Mouse (Mus musculus): ENCODE measurements around the gene Olfr98. TPM values are rescaled to one million over a fixed set of nuclear protein-coding genes. Genes with fewer than 3 reads are reported as not detected.

The Olfr98 gene
- polyA plus RNA-seq (2012; rRNA removed) = not detected in 2 replicates

DNA sequence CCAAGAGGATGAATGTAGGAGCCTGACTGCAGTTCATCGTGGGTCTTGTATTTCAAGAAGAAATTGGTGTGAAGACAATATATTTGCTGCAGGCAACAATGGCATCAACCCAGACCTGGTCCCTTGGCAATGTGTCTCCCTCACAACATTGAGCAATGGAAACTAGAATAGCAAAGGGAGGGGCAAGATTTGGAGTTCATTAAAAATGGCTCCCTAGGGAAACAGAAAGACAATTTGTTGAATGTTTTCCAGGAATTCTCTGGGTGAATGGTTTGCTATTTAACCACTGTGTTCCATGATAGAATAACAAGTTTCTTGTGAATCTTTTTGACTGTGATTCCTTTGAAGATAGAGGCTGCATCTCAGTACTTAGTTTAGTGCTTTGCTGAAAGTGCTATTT, at the start of gene Olfr98:
TSS of gene Olfr98 (minus strand) at position 124 of the 400 bp plus-strand sequence.
- 68% methylated on average over 1 of the region's 1 CpGs for WGBS
- no peak for TF ChIP-seq CTCF (IDR thresholded peaks at IDR 0.05; ENCODE audit: insufficient read depth, low read length)
- TF ChIP-seq POLR2A (IDR thresholded peaks at IDR 0.05; ENCODE audit: borderline replicate concordance, extremely low read depth, low read depth, low read length) = no peak
- DNase-seq = no peak
- Histone ChIP-seq H3K4me3 (replicated peaks; ENCODE audit: extremely low read depth, low read depth, low read length) (no peak within 1 kb of the TSS), H3K4me1 (ENCODE audit: control insufficient read depth, insufficient read depth, low read length) (no peaks in the 10 kb centered on the region)

DNA sequence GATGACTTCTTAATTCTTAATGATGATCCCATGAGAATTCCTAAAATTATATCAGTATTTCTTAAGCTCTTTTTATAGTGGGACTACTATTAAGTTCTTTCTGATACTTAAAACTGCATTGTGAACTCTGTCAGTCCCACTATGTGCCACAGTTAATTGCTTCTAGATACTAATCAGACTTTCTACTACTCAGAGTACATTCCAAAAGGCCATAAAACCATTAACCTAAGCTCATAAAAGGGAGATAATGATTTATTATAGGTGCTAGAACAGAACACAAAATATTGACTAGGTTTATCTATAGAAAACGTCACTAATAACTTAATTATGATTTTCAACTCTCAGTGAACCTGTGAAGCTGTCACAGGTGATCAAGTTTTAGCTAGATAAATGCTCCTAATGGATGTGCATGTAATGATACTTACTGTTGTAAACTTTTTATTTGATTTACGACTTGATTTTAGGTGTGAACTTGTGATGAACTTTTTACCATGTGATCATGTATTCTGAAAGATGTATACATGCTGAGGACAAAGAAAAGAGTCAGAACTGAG, 46.7 kb upstream of the Olfr98 start:
- WGBS = 33% methylated on average over 2 of the region's 2 CpGs
- no peak for DNase-seq
- TF ChIP-seq POLR2A (IDR thresholded peaks at IDR 0.05; ENCODE audit: borderline replicate concordance, extremely low read depth, low read depth, low read length) = no peak
- no peak overlapping the region for H3K4me3 ChIP-seq (replicated peaks; ENCODE audit: extremely low read depth, low read depth, low read length)
- no peaks in the 10 kb centered on the region for H3K4me1 ChIP-seq (ENCODE audit: control insufficient read depth, insufficient read depth, low read length)

- DNase-seq = no peak
- Histone ChIP-seq H3K4me3 (replicated peaks; ENCODE audit: extremely low read depth, low read depth, low read length) (no peak overlapping the region), H3K4me1 (ENCODE audit: control insufficient read depth, insufficient read depth, low read length) (no peaks in the 10 kb centered on the region)
- 33% methylated on average over 4 of the region's 4 CpGs for WGBS
- no peak for TF ChIP-seq POLR2A (IDR thresholded peaks at IDR 0.05; ENCODE audit: borderline replicate concordance, extremely low read depth, low read depth, low read length)
- TF ChIP-seq CTCF (IDR thresholded peaks at IDR 0.05; ENCODE audit: insufficient read depth, low read length) = no peak
Observed at GRCm38 (mm10) chr17:37308483-37308882, 44.9 kb upstream of the Olfr98 start.

GRCm38 (mm10) chr17:37304213-37304612, 40.7 kb upstream of the Olfr98 start, which contains the start of gene Olfr101:
Gene Olfr101 (minus strand): TSS chr17:37304313.
- Histone ChIP-seq H3K4me1 (ENCODE audit: control insufficient read depth, insufficient read depth, low read length) (no peaks in the 10 kb centered on the region), H3K4me3 (replicated peaks; ENCODE audit: extremely low read depth, low read depth, low read length) (no peak within 1 kb of the TSS)
- WGBS = 73% methylated on average over 4 of the region's 4 CpGs
- TF ChIP-seq CTCF (IDR thresholded peaks at IDR 0.05; ENCODE audit: insufficient read depth, low read length) (no peak), POLR2A (IDR thresholded peaks at IDR 0.05; ENCODE audit: borderline replicate concordance, extremely low read depth, low read depth, low read length) (no peak)
- DNase-seq = no peak

- H3K4me3 ChIP-seq (replicated peaks; ENCODE audit: extremely low read depth, low read depth, low read length) = no peak within 1 kb of the TSS
- DNase-seq = no peak
- no peak for TF ChIP-seq CTCF (IDR thresholded peaks at IDR 0.05; ENCODE audit: insufficient read depth, low read length)
- H3K4me1 ChIP-seq (ENCODE audit: control insufficient read depth, insufficient read depth, low read length) = no peaks in the 10 kb centered on the region
- 79% methylated on average over 1 of the region's 1 CpGs for WGBS
Observed at GRCm38 (mm10) chr17:37283360-37283759, 19.8 kb upstream of the Olfr98 start, which contains the start of gene Olfr99. Gene Olfr99 (minus strand): TSS chr17:37283460.

GRCm38 (mm10) chr17:37280331-37280730, 16.8 kb upstream of the Olfr98 start:
- 71% methylated on average over 1 of the region's 1 CpGs for WGBS
- no peaks in the 10 kb centered on the region for H3K4me1 ChIP-seq (ENCODE audit: control insufficient read depth, insufficient read depth, low read length)
- no peak overlapping the region for H3K4me3 ChIP-seq (replicated peaks; ENCODE audit: extremely low read depth, low read depth, low read length)
- TF ChIP-seq POLR2A (IDR thresholded peaks at IDR 0.05; ENCODE audit: borderline replicate concordance, extremely low read depth, low read depth, low read length) (no peak), CTCF (IDR thresholded peaks at IDR 0.05; ENCODE audit: insufficient read depth, low read length) (no peak)
- no peak for DNase-seq

GRCm38 (mm10) chr17:37276573-37276972, 13.0 kb upstream of the Olfr98 start:
- Histone ChIP-seq H3K4me3 (replicated peaks; ENCODE audit: extremely low read depth, low read depth, low read length) (no peak overlapping the region), H3K4me1 (ENCODE audit: control insufficient read depth, insufficient read depth, low read length) (no peaks in the 10 kb centered on the region)
- TF ChIP-seq POLR2A (IDR thresholded peaks at IDR 0.05; ENCODE audit: borderline replicate concordance, extremely low read depth, low read depth, low read length) (no peak), CTCF (IDR thresholded peaks at IDR 0.05; ENCODE audit: insufficient read depth, low read length) (no peak)
- no peak for DNase-seq

- TF ChIP-seq POLR2A (IDR thresholded peaks at IDR 0.05; ENCODE audit: borderline replicate concordance, extremely low read depth, low read depth, low read length) = no peak
- no peak for TF ChIP-seq CTCF (IDR thresholded peaks at IDR 0.05; ENCODE audit: insufficient read depth, low read length)
- H3K4me3 ChIP-seq (replicated peaks; ENCODE audit: extremely low read depth, low read depth, low read length) = no peak overlapping the region
- no peak for DNase-seq
- 67% methylated on average over 2 of the region's 2 CpGs for WGBS
- H3K4me1 ChIP-seq (ENCODE audit: control insufficient read depth, insufficient read depth, low read length) = peaks cover 4% of the 10 kb centered on the region; the same call in 1 of the 2 replicates
Observed at GRCm38 (mm10) chr17:37275626-37276248, 12.2 kb upstream of the Olfr98 start.

DNA sequence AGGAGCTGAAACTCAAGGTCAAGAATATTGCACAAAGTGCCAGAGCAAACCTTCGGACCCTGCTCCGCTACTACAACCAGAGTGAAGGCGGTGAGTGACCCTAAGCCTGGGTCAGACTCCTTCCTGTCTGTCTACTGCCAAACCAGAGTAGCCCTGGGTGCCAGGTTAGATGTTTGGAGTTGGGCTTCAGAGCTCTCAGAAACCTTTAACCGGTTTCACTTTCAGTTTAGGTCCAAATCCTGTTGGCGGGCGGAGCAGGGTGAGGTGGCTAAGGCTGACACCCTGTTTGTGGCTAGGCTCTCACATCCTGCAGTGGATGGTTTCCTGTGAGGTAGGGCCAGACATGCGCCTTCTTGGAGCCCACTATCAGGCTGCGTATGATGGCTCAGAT, 7.1 kb upstream of the Olfr98 start:
- peaks cover 4% of the 10 kb centered on the region; the same call in 1 of the 2 replicates for H3K4me1 ChIP-seq (ENCODE audit: control insufficient read depth, insufficient read depth, low read length)
- TF ChIP-seq CTCF (IDR thresholded peaks at IDR 0.05; ENCODE audit: insufficient read depth, low read length) (no peak), POLR2A (IDR thresholded peaks at IDR 0.05; ENCODE audit: borderline replicate concordance, extremely low read depth, low read depth, low read length) (no peak)
- DNase-seq = peak; percentile 58
- H3K4me3 ChIP-seq (replicated peaks; ENCODE audit: extremely low read depth, low read depth, low read length) = peak overlapping the region; percentile 87
- WGBS = 16% methylated on average over 8 of the region's 8 CpGs

DNA sequence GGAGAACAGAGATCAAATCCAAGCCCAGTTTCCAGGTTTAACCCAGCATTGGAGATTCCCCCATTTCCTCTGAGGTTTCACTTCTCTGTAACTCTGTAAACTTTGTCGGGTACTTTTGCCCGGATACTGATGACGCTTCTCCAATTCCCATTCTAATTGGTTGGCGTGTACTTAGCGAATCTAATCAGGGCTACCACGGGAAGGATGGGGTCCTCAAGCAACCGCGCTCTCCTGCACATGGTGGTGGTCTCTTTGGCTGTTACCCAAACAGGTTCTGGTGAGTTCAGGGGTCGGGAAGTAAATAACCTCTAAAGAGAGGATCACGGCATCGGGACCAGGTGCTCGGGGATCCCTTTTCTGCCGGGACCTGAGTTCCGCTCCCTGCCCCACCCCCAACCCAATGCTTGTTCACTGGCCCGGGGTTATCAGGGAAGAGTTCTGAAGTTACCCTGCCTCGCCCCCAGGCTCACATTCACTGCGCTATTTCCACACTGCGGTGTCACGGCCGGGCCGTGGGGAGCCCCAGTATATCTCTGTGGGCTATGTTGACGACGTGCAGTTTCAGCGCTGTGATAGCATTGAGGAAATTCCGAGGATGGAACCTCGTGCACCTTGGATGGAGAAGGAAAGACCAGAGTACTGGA, 6.6 kb upstream of the Olfr98 start, which contains the start of gene H2-M3:
TSS of gene H2-M3 (plus strand) at position 163 of the 644 bp plus-strand sequence.
- TF ChIP-seq POLR2A (IDR thresholded peaks at IDR 0.05; ENCODE audit: borderline replicate concordance, extremely low read depth, low read depth, low read length) (peak; percentile 59; the same call in 1 of the 2 replicates), CTCF (IDR thresholded peaks at IDR 0.05; ENCODE audit: insufficient read depth, low read length) (no peak)
- under 1% methylated on average over 26 of the region's 26 CpGs for whole genome bisulfite sequencing
- peaks cover 4% of the 10 kb centered on the region; the same call in 1 of the 2 replicates for H3K4me1 ChIP-seq (ENCODE audit: control insufficient read depth, insufficient read depth, low read length)
- peak; percentile 93 for DNase-seq
- peak within 1 kb of the TSS; percentile 87 for H3K4me3 ChIP-seq (replicated peaks; ENCODE audit: extremely low read depth, low read depth, low read length)

Measured in lung, adult 2 months (tissue).